Mouse (Mus musculus): ENCODE results near the gene Slc23a2.

The Slc23a2 gene

GRCm38 (mm10) chr2:132093739-132094138 lies 51.2 kb downstream of the Slc23a2 start:
- CTCF ChIA-PET = no interaction called here
- POLR2A ChIA-PET = interaction anchor here in 2 of 4 experiments (0.8 to 2.9 kb wide), 4 partner anchors 10 to 65 kb away, joined by 3 to 14 read pairs (median 4); no protein-coding TSS in a partner anchor

GRCm38 (mm10) chr2:132093298-132093697 lies 51.6 kb downstream of the Slc23a2 start:
- POLR2A ChIA-PET = interaction anchor here in 2 of 4 experiments (0.6 to 2.9 kb wide), 4 partner anchors 10 to 936 kb away, joined by 3 to 14 read pairs (median 3); no protein-coding TSS in a partner anchor
- CTCF ChIA-PET = no interaction called here

- ChIA-PET CTCF (interaction anchor here in 2 of 4 experiments (0.7 to 1.2 kb wide), 3 partner anchors 18 to 44 kb away, joined by 3 to 4 read pairs (median 3); no protein-coding TSS in a partner anchor), POLR2A (interaction anchor here in 2 of 4 experiments (0.6 to 2.1 kb wide), 5 partner anchors 9 to 936 kb away, joined by 3 to 6 read pairs (median 3); no protein-coding TSS in a partner anchor)
Measured at GRCm38 (mm10) chr2:132092722-132093121, 52.2 kb downstream of the Slc23a2 start.

GRCm38 (mm10) chr2:132091749-132092148 lies 53.2 kb downstream of the Slc23a2 start:
- ChIA-PET POLR2A (interaction anchor here in 3 of 4 experiments (0.5 to 2.1 kb wide), 8 partner anchors 10 to 244 kb away, joined by 3 to 6 read pairs (median 3); no protein-coding TSS in a partner anchor), CTCF (interaction anchor here in 2 of 4 experiments (0.7 to 1.2 kb wide), 3 partner anchors 19 to 45 kb away, joined by 3 to 4 read pairs (median 3); no protein-coding TSS in a partner anchor)

GRCm38 (mm10) chr2:132084813-132085212 lies 60.1 kb downstream of the Slc23a2 start:
- POLR2A ChIA-PET = interaction anchor here in 2 of 4 experiments (0.6 to 2.2 kb wide), 9 partner anchors 10 to 787 kb away, joined by 3 to 6 read pairs (median 3); partner anchors contain the start of genes Prn (in 1 of the 2) and Prnp (in 1 of the 2)
- CTCF ChIA-PET = interaction anchor here in 1 of 4 experiments (1.4 kb wide), 1 partner anchor 102 kb away, joined by 3 read pairs; no protein-coding TSS in a partner anchor

- POLR2A ChIA-PET = interaction anchor here in 3 of 4 experiments (0.7 to 2.2 kb wide), 7 partner anchors 10 to 787 kb away, joined by 3 to 10 read pairs (median 3); partner anchors contain the start of genes Prn (in 1 of the 3) and Prnp (in 1 of the 3)
- CTCF ChIA-PET = interaction anchor here in 1 of 4 experiments (1.4 kb wide), 1 partner anchor 102 kb away, joined by 3 read pairs; no protein-coding TSS in a partner anchor
Measured at GRCm38 (mm10) chr2:132084396-132084795, 60.5 kb downstream of the Slc23a2 start.

- ChIA-PET CTCF (no interaction called here), POLR2A (interaction anchor here in 1 of 4 experiments (3.3 kb wide), 1 partner anchor 49 kb away, joined by 10 read pairs; the partner anchor contains the start of gene Rassf2)
Measured at GRCm38 (mm10) chr2:132079139-132079538, 65.8 kb downstream of the Slc23a2 start.

GRCm38 (mm10) chr2:132073052-132073451 lies 71.9 kb downstream of the Slc23a2 start:
- CTCF ChIA-PET = no interaction called here
- POLR2A ChIA-PET = interaction anchor here in 2 of 4 experiments (1.0 to 2.5 kb wide), 3 partner anchors 9 to 11 kb away, joined by 4 to 7 read pairs (median 5); no protein-coding TSS in a partner anchor

- POLR2A ChIA-PET = interaction anchor here in 3 of 4 experiments (0.6 to 2.1 kb wide), 12 partner anchors 10 to 200 kb away, joined by 3 to 12 read pairs (median 3); partner anchors contain the start of gene Rassf2 (in 2 of the 3)
- CTCF ChIA-PET = interaction anchor here in 2 of 4 experiments (0.6 to 1.5 kb wide), 4 partner anchors 88 to 246 kb away, joined by 3 to 6 read pairs (median 3); no protein-coding TSS in a partner anchor
Measured at GRCm38 (mm10) chr2:132069985-132070735, 74.7 kb downstream of the Slc23a2 start.

GRCm38 (mm10) chr2:132064185-132064831 lies 80.6 kb downstream of the Slc23a2 start:
- CTCF ChIA-PET = interaction anchor here in 1 of 4 experiments (0.9 to 1.1 kb wide), 2 partner anchors 35 to 70 kb away, joined by 3 read pairs; no protein-coding TSS in a partner anchor
- POLR2A ChIA-PET = interaction anchor here in 3 of 4 experiments (0.6 to 2.4 kb wide), 9 partner anchors 8 to 218 kb away, joined by 3 to 7 read pairs (median 5); no protein-coding TSS in a partner anchor

GRCm38 (mm10) chr2:132063776-132064175 lies 81.1 kb downstream of the Slc23a2 start:
- ChIA-PET POLR2A (interaction anchor here in 3 of 4 experiments (0.6 to 2.4 kb wide), 9 partner anchors 8 to 219 kb away, joined by 3 to 7 read pairs (median 5); no protein-coding TSS in a partner anchor), CTCF (interaction anchor here in 1 of 4 experiments (0.9 to 1.1 kb wide), 2 partner anchors 35 to 69 kb away, joined by 3 read pairs; no protein-coding TSS in a partner anchor)

GRCm38 (mm10) chr2:132061884-132062283 lies 83.0 kb downstream of the Slc23a2 start:
- ChIA-PET CTCF (no interaction called here), POLR2A (interaction anchor here in 3 of 4 experiments (0.7 to 1.7 kb wide), 6 partner anchors 9 to 32 kb away, joined by 3 to 7 read pairs (median 3); no protein-coding TSS in a partner anchor)

GRCm38 (mm10) chr2:132059919-132060318 lies 85.0 kb downstream of the Slc23a2 start:
- ChIA-PET POLR2A (interaction anchor here in 3 of 4 experiments (0.5 to 2.6 kb wide), 15 partner anchors 8 to 503 kb away, joined by 3 to 10 read pairs (median 3); partner anchors contain the start of gene Rassf2 (in 1 of the 3)), CTCF (no interaction called here)

- ChIA-PET CTCF (no interaction called here), POLR2A (interaction anchor here in 1 of 4 experiments (1.9 kb wide), 1 partner anchor 30 kb away, joined by 4 read pairs; no protein-coding TSS in a partner anchor)
Measured at GRCm38 (mm10) chr2:132055349-132055753, 89.6 kb downstream of the Slc23a2 start.

- CTCF ChIA-PET = interaction anchor here in 2 of 4 experiments (0.9 to 1.0 kb wide), 2 partner anchors 82 to 233 kb away, joined by 3 read pairs; no protein-coding TSS in a partner anchor
- POLR2A ChIA-PET = interaction anchor here in 1 of 4 experiments (1.0 to 2.1 kb wide), 2 partner anchors 9 to 11 kb away, joined by 3 to 8 read pairs; no protein-coding TSS in a partner anchor
Measured at GRCm38 (mm10) chr2:132053824-132054223, 91.1 kb downstream of the Slc23a2 start.

- ChIA-PET CTCF (interaction anchor here in 1 of 4 experiments (0.5 kb wide), 1 partner anchor 66 kb away, joined by 7 read pairs; no protein-coding TSS in a partner anchor), POLR2A (interaction anchor here in 3 of 4 experiments (0.9 to 2.1 kb wide), 10 partner anchors 9 to 201 kb away, joined by 3 to 7 read pairs (median 4); partner anchors contain the start of genes Pcna (in 1 of the 3), Prn (in 1 of the 3), Prnp (in 1 of the 3) and Rassf2 (in 1 of the 3))
Measured at GRCm38 (mm10) chr2:132051798-132052197, 93.1 kb downstream of the Slc23a2 start.

GRCm38 (mm10) chr2:132049921-132050320 lies 95.0 kb downstream of the Slc23a2 start:
- ChIA-PET POLR2A (interaction anchor here in 1 of 4 experiments (0.6 to 1.6 kb wide), 4 partner anchors 20 to 406 kb away, joined by 3 to 5 read pairs (median 4); no protein-coding TSS in a partner anchor), CTCF (no interaction called here)

Measured in embryonic stem cell, embryonic (primary cell).